Mouse (Mus musculus): Measurements from ENCODE around the gene Mpzl3.

The Mpzl3 gene

GRCm38 (mm10) chr9:45042056-45042720 lies 12.8 kb upstream of the Mpzl3 start:
- in situ Hi-C loops (cut with MboI, MseI): no loop called here

- in situ Hi-C loops (cut with MboI, MseI): no loop called here
These were observed 12.0 kb upstream of the Mpzl3 start for GRCm38 (mm10) chr9:45042947-45043346.

- in situ Hi-C loops (cut with MboI, MseI): no loop called here
These were observed 8.0 kb upstream of the Mpzl3 start for GRCm38 (mm10) chr9:45046973-45047372.

DNA sequence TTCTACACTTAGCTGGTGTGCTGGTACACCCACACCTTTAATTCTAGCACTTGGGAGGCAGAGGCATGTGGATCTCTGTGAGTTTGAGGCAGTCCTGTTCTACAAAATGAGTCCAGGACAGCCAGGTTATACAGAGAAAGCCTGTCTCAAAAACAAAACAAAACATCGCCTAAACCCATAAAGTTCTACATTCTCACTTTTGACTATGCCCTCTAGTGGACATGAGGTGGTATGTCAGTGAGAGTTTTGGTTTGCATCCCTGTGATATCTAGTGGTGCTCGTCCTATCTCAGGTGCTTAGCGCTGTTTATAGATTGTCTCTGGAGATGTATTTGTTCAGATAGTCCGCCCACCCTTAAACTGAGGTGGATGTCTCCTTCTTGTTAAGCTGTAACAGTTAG lies 6.5 kb upstream of the Mpzl3 start:
- in situ Hi-C loops (cut with MboI, MseI): no loop called here

DNA sequence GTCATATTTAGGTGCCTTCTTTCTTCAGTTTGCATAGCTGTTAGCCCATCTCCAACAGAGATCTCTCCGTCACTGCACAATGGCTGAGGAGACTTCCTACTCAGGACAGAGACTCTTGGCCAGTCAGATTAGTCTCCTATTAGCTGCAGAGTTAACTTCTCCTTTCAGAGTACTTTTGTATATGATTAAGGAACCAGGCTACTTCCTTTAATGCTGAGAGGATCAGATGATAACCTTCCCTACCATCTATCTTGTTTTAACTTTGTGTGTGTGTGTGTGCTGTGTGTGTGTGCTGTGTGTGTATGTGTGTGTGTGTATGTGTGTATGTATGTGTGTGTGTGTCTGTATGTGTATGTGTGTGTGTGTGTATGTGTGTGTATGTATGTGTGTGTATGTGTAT lies 5.3 kb upstream of the Mpzl3 start:
- in situ Hi-C loops (cut with MboI, MseI): no loop called here

- in situ Hi-C loops (cut with MboI, MseI): no loop called here
These were observed 4.7 kb upstream of the Mpzl3 start for GRCm38 (mm10) chr9:45050301-45050700.

GRCm38 (mm10) chr9:45058304-45058940 lies 3.4 kb downstream of the Mpzl3 start:
- in situ Hi-C loops (cut with MboI, MseI): loop anchor here in 1 of 2 experiments (5.0 kb wide), 1 partner anchor 81 kb away; no protein-coding TSS in a partner anchor

DNA sequence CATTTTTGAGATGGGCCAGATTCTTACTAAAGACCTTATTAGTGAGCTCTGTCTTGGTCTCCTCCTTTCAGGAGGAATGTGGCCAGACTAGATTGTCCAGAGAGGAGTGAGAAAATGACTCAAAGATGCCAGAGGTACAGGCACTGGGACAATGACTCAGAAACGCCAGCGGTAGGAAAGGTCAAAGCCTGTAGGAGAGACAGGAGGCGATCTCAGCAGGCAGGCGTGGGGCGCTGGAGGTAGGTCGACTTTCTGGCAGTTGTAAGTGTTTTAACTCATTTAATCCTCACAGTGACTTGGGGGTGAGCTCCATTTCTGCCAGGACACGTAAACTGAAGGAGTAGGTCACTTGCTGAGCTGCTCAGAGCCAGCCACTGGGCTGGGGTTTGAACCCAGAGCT lies 5.2 kb downstream of the Mpzl3 start:
- in situ Hi-C loops (cut with MboI, MseI): no loop called here

- in situ Hi-C loops (cut with MboI, MseI): no loop called here
These were observed 7.7 kb downstream of the Mpzl3 start for GRCm38 (mm10) chr9:45062677-45063076.

GRCm38 (mm10) chr9:45064421-45064820 lies 9.4 kb downstream of the Mpzl3 start:
- in situ Hi-C loops (cut with MboI, MseI): no loop called here

DNA sequence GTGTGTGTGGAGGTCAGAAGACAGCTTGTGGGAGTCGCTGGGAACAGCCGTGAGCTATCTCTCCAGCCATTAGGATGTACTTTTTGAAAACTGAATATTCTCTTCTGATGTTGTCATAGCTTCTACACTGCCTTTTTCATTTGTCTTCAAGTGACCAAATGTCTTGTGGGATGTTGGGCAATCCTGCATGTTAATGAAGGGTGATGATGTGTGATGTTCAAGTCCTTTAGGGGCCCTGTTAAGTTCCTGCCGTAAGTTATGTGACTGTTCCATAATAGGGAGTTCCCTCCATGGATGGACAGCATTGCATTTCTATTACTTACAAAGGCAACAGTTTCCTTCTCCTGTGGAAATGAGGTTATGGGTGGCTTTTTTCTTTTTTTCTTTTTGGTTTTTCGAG lies 11.7 kb downstream of the Mpzl3 start:
- in situ Hi-C loops (cut with MboI, MseI): no loop called here

GRCm38 (mm10) chr9:45071800-45072199 lies 16.8 kb downstream of the Mpzl3 start:
- in situ Hi-C loops (cut with MboI, MseI): no loop called here

DNA sequence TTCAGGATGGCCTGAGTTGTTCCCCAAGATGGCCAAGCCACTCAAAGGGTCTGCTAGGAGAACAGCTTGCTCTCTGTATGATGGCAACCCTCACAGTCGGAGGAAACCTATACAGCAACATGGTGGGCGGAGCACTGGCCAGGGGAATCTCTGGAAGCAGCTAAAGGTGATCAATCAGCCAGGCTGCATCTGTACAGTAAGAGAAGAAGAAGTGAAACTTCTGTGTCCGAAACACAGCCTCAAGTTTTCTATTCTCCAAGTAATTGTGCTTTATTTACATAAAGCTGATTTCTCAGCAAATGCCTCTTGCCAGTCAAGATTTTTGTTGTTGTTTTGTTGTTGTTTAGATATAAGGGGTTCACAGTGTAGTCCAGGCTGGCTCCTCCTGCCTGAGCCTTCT lies 22.9 kb downstream of the Mpzl3 start:
- in situ Hi-C loops (cut with MboI, MseI): no loop called here

DNA sequence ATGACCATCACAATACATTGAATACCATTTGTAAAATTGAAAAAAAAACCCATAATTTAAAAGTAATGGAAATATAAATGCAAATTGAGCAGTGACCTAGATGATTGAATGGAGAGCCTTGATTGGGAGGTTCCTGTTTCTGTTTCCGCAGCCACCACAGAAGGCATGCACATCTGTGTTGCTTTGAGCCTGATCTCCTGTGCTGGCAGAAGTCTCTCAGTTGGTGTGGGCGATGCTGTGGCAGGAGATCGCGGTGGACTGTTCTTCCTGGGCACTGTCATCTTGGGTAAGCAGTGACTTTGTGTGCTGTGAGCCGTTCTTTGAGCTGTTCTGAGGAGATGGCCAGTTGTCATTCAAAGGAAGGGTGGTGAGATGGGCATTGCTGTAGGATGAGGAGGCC lies 24.0 kb downstream of the Mpzl3 start, which contains the start of gene Jaml:
Jaml (plus strand) TSS at position 173 of the 400 bp plus-strand sequence.
- in situ Hi-C loops (cut with MboI, MseI): no loop called here

- in situ Hi-C loops (cut with MboI, MseI): loop anchor here in 1 of 2 experiments (5.0 kb wide), 1 partner anchor 869 kb away; no protein-coding TSS in a partner anchor
These were observed 28.1 kb downstream of the Mpzl3 start for GRCm38 (mm10) chr9:45083132-45083531.

DNA sequence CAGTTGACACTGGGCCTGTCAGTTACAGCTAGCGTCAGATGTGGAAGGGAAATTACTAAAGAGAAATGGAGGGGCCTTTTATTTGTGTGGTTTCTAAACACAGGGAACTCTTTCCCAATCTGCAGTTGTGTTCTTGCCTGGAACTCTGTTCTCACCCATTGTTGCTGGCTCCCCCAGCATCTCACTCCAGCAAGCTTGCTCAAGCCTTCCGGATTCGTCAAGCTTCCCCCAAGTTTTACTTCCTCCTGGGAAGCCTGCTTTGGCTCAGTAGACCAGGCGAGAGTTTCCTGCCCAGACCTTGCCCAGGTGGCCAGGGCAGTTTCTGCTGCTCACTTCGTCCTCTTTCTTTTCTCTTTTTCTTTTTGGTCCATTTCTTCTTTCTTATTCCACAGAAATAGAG lies 29.6 kb downstream of the Mpzl3 start:
- in situ Hi-C loops (cut with MboI, MseI): loop anchor here in 1 of 2 experiments (5.0 kb wide), 1 partner anchor 868 kb away; no protein-coding TSS in a partner anchor

DNA sequence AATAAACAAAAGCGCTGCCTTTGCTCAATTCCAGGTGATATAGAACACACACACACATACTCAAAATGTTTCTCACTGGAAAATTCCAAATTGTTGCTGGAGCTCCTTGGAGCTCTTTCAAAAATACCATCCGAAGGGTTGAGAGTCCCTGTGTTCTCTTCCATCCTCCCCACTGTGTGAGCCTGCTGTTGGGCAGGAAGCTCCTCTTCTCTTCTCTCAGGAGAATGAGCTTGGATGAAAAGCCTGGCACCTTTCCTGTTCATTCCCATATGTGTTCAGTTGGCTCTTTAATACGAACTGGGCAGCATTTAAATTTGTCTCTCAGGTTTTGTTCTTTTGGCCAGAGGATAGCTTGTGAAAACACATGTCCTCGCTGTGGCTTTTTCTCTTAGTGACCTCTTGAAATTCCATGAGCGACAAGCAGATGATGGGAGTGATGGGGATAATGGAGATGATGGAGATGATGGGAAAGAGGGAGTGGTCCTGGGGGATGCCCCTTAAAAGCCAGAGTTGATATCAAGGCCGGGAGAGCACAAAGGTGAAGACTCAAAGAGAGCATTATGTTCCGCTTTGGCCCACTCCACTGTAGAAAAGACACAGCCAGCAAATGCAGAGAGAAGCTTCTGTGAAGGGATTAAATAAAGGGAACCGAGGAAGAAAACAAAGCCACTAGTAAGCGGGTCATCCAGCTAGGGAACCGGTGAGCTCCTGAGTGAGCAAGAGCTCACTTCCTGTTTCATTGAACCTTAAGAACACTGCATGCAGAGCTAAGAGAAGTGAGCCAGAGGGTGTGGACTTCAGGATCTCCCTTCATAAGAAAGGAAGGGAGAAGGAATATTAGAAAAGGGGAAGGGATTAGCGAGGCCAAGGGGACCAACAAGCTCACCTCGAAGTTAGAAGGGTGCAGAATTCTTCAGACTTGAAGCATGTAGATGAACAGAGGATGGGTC lies 31.0 kb downstream of the Mpzl3 start:
- in situ Hi-C loops (cut with MboI, MseI): no loop called here

DNA sequence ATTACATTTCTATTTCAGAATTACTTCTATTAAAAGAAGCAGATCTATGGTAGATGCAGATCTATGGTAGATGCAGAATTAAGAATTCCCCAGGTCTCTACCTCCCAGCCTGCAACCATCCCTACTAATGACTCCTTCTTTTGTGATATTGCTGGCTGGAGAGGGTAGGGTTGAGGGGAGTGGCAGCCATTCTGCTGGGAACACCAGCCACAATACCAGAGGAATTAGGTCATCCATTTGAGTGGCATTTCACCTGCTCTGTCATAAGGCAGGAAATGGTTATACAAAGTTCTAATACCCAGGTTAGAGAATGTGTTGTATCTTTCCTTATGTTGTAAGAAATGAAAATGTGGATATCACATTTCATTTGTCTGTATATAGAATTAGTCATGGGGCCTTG lies 33.1 kb downstream of the Mpzl3 start:
- in situ Hi-C loops (cut with MboI, MseI): no loop called here

DNA sequence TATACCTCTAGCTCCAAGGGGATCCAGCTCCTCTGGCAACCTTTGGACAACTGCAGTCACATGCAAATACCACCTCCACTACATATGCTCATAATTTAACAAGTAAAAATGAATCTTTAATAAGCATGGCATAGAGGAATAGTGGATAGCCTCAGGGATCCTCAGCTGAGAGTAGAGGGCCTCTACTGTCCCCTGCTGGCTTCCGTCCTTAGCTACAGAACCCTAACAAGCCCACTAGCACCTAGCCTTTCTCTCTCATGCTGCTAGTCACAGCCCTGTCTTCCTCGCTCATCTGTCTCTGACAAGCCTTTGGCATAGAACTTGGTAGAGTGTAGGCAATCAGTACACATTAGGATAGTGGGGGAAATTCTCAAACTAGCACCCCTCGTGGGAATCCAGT lies 35.8 kb downstream of the Mpzl3 start:
- in situ Hi-C loops (cut with MboI, MseI): no loop called here

- in situ Hi-C loops (cut with MboI, MseI): no loop called here
These were observed 37.7 kb downstream of the Mpzl3 start for GRCm38 (mm10) chr9:45092641-45093040.

GRCm38 (mm10) chr9:45095149-45095937 lies 40.4 kb downstream of the Mpzl3 start:
- in situ Hi-C loops (cut with MboI, MseI): no loop called here
